Mouse (Mus musculus) heart, postnatal 0 days (tissue): ENCODE data around the gene Cadm4. TPM values are rescaled to one million over a fixed set of nuclear protein-coding genes. Genes with fewer than 3 reads are reported as not detected.

Experiments
- ATAC-seq: fragments of 200-750 bp; cut with Nextera tagmentation; 2 replicates; pipeline ENCODE4 v1.8.0; 2017; ENCODE audit warnings: low read depth, moderate number of reproducible peaks, moderate library complexity; ENCODE audit not compliant: insufficient read depth
- DNase-seq: peaks from one replicate; pipeline ENCODE4 v3.0.0-alpha.2; 2016; ENCODE audit warnings: low spot score
- H3K27ac ChIP-seq: fragments of 300-500 bp; sonication (generic); 2 replicates; pipeline ENCODE4 v1.5.1; 2014; ENCODE audit warnings: low read depth, mild to moderate bottlenecking
- H3K27me3 ChIP-seq: fragments of 300-500 bp; sonication (generic); 2 replicates; pipeline ENCODE4 v1.6.1; 2014; ENCODE audit warnings: low read length, mixed read lengths; ENCODE audit not compliant: control insufficient read depth, insufficient read depth
- H3K36me3 ChIP-seq: fragments of 300-500 bp; sonication (generic); replicated peaks from 2 replicates; pipeline ENCODE4 v1.6.1; 2014; ENCODE audit warnings: low read length, mixed read lengths; ENCODE audit not compliant: control insufficient read depth, insufficient read depth
- H3K4me1 ChIP-seq: fragments of 300-500 bp; sonication (generic); 2 replicates; pipeline ENCODE4 v1.6.1; 2014; ENCODE audit warnings: antibody characterized with exemption; ENCODE audit not compliant: control insufficient read depth, insufficient read depth
- H3K4me2 ChIP-seq: fragments of 300-500 bp; sonication (generic); 2 replicates; pipeline ENCODE4 v1.6.1; 2014; ENCODE audit warnings: low read depth, mild to moderate bottlenecking, low read length, moderate library complexity
- H3K4me3 ChIP-seq: fragments of 300-500 bp; sonication (generic); 2 replicates; pipeline ENCODE4 v1.5.1; 2014; ENCODE audit warnings: low read depth, low read length
- H3K9ac ChIP-seq: fragments of 300-500 bp; sonication (generic); replicated peaks from 2 replicates; pipeline ENCODE4 v1.6.1; 2014; ENCODE audit warnings: low read depth, low read length, mixed read lengths
- H3K9me3 ChIP-seq: fragments of 300-500 bp; sonication (generic); replicated peaks from 2 replicates; pipeline ENCODE4 v1.6.1; 2016; ENCODE audit warnings: low read length; ENCODE audit not compliant: control insufficient read depth
- CTCF ChIP-seq: IDR thresholded peaks from 2 replicates; pipeline ENCODE4 v1.5.1; 2016; ENCODE audit warnings: antibody characterized with exemption, control low read depth, low read depth
- EP300 ChIP-seq: IDR thresholded peaks from 2 replicates; pipeline ENCODE4 v1.6.1; 2016; ENCODE audit warnings: antibody characterized with exemption, low read depth
- WGBS: fragments of 180-500 bp; shearing (Covaris S2); extraction: QIAGEN DNeasy Blood & Tissue Kit; methylation state at CpG from one replicate; pipeline ENCODE4 v1.1.7; 2014; 5-methylcytosine and 5-hydroxymethylcytosine counted together
- polyA plus RNA-seq: library from polyadenylated mRNA; unstranded; fragments of >200 nt; fragmentation: Nextera tagmentation; extraction: Ambion mirVana; gene quantifications from 2 replicates; pipeline ENCODE4 v1.2.1, GENCODE M21; 2015
- total RNA-seq: library from RNA; depleted of rRNA; stranded (reverse); fragments of >200 nt; gene quantifications from 2 replicates; pipeline ENCODE4 v1.2.3, GENCODE M21; 2014; ENCODE audit warnings: low replicate concordance

Cadm4 gene
- total and polyA plus RNA-seq, 2 experiments from 2014 or later: 4.2 to 30.5 TPM

DNA sequence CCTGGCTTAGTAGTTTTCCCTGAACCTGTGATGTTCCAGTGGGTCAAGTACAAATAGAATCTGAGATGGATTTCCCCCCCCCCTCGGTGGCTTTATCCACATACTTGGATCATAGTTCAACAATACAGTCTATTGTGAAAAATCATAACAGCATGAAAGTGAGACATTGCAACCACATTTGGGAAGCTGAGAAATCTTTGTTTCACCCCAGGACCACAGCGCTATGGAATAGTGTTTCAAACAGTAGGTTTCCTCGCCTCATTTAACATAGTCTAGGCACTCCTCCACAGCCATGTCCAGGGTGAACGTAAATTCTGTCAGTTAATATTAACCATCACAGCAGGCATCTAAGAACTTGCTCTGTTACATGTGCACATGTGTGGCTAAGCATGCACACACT, 55.3 kb downstream of the Cadm4 start:
- H3K27ac ChIP-seq: no peak overlapping the region
- no peak overlapping the region for H3K4me3 ChIP-seq
- ATAC-seq (no peak), DNase-seq (no peak)
- WGBS: 89% methylated on average over 4 of the region's 4 CpGs
- TF ChIP-seq EP300 (no peak), CTCF (no peak)
- H3K36me3 ChIP-seq: peaks cover 37% of the 10 kb centered on the region
- H3K9ac ChIP-seq: no peak overlapping the region
- H3K4me2 ChIP-seq: no peak overlapping the region
- no peaks in the 10 kb centered on the region for H3K27me3 ChIP-seq
- H3K9me3 ChIP-seq: no peaks in the 10 kb centered on the region
- peaks cover under 1% of the 10 kb centered on the region; the same call in 1 of the 2 replicates for H3K4me1 ChIP-seq

- H3K4me1 ChIP-seq: no peaks in the 10 kb centered on the region
- H3K36me3 ChIP-seq: peaks cover 37% of the 10 kb centered on the region
- no peak overlapping the region for H3K27ac ChIP-seq
- no peaks in the 10 kb centered on the region for H3K27me3 ChIP-seq
- ATAC-seq: no peak
- TF ChIP-seq EP300 (no peak), CTCF (no peak)
- no peaks in the 10 kb centered on the region for H3K9me3 ChIP-seq
- no peak overlapping the region for H3K4me3 ChIP-seq
- DNase-seq: no peak
- 77% methylated on average over 5 of the region's 5 CpGs for WGBS
- no peak overlapping the region for H3K4me2 ChIP-seq
- no peak overlapping the region for H3K9ac ChIP-seq
Observed at GRCm38 (mm10) chr7:24537591-24537990, 55.8 kb downstream of the Cadm4 start.

GRCm38 (mm10) chr7:24538154-24538553, 56.3 kb downstream of the Cadm4 start:
- Histone ChIP-seq H3K27ac (no peak overlapping the region), H3K27me3 (no peaks in the 10 kb centered on the region), H3K4me3 (no peak overlapping the region), H3K36me3 (peaks cover 35% of the 10 kb centered on the region), H3K4me1 (no peaks in the 10 kb centered on the region), H3K4me2 (no peak overlapping the region), H3K9ac (no peak overlapping the region), H3K9me3 (no peaks in the 10 kb centered on the region)
- WGBS: 26% methylated on average over 5 of the region's 5 CpGs
- ATAC-seq: no peak
- TF ChIP-seq CTCF: no peak
- no peak for TF ChIP-seq EP300
- no peak for DNase-seq

- WGBS: 72% methylated on average over 5 of the region's 5 CpGs
- H3K27me3 ChIP-seq: no peaks in the 10 kb centered on the region
- no peak overlapping the region for H3K4me3 ChIP-seq
- no peak for ATAC-seq
- no peaks in the 10 kb centered on the region for H3K9me3 ChIP-seq
- DNase-seq: no peak
- no peak overlapping the region for H3K4me2 ChIP-seq
- no peaks in the 10 kb centered on the region for H3K4me1 ChIP-seq
- H3K36me3 ChIP-seq: peaks cover 29% of the 10 kb centered on the region
- no peak overlapping the region for H3K9ac ChIP-seq
- H3K27ac ChIP-seq: no peak overlapping the region
- TF ChIP-seq CTCF: no peak
- TF ChIP-seq EP300: no peak
Observed at GRCm38 (mm10) chr7:24538701-24539100, 56.9 kb downstream of the Cadm4 start.

GRCm38 (mm10) chr7:24539686-24540085, 57.9 kb downstream of the Cadm4 start:
- no peak for DNase-seq
- H3K9me3 ChIP-seq: no peaks in the 10 kb centered on the region
- peaks cover 19% of the 10 kb centered on the region for H3K36me3 ChIP-seq
- H3K27me3 ChIP-seq: no peaks in the 10 kb centered on the region
- TF ChIP-seq CTCF: no peak
- no peak for TF ChIP-seq EP300
- ATAC-seq: no peak
- H3K4me2 ChIP-seq: no peak overlapping the region
- no peak overlapping the region for H3K27ac ChIP-seq
- WGBS: 87% methylated on average over 4 of the region's 4 CpGs
- H3K4me3 ChIP-seq: no peak overlapping the region
- H3K9ac ChIP-seq: no peak overlapping the region
- no peaks in the 10 kb centered on the region for H3K4me1 ChIP-seq

DNA sequence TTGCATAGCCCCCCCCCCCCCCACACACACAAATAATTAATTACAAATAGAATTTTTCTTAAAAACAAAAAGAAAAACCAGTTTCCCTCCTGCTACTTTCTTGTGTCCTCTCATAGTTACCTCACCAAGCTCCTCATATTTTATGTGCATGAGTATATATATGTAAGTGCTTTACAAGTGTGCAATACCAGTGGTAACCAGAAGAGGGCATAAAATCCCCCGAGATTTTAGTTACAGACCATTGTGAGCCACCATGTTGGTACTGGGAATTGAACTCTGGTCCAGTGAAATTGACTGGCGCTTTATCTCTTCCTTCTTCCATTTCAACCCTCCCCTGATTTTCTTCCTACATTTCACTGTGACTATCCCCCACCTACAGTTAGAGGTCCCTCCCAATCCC, 62.7 kb downstream of the Cadm4 start:
- DNase-seq (no peak), ATAC-seq (no peak)
- Histone ChIP-seq H3K27ac (no peak overlapping the region), H3K4me1 (peaks cover 4% of the 10 kb centered on the region; the same call in 1 of the 2 replicates), H3K4me3 (no peak overlapping the region), H3K27me3 (no peaks in the 10 kb centered on the region), H3K9ac (no peak overlapping the region), H3K9me3 (no peaks in the 10 kb centered on the region), H3K4me2 (no peak overlapping the region), H3K36me3 (peaks cover 8% of the 10 kb centered on the region)
- TF ChIP-seq CTCF (no peak), EP300 (no peak)
- 71% methylated on average over 2 of the region's 2 CpGs for WGBS
